Mouse (Mus musculus) embryo, embryonic 11 days (tissue): Measurements from ENCODE around the gene Olfr140.

ENCODE experiments used
- DNase-seq: peaks from one replicate; pipeline ENCODE4 v3.0.0-alpha.2; 2015

Gene Olfr140

GRCm38 (mm10) chr2:90063494-90063893, at the start of gene Olfr140:
Gene Olfr140, minus strand, starts transcription at chr2:90063594.
- no peak for DNase-seq

GRCm38 (mm10) chr2:90070065-90070464, 6.7 kb upstream of the Olfr140 start:
- no peak for DNase-seq

- no peak for DNase-seq
Observed at GRCm38 (mm10) chr2:90035037-90035436, 28.4 kb downstream of the Olfr140 start, which contains the start of gene Olfr1265. Gene Olfr1265, plus strand, starts transcription at chr2:90035337.

GRCm38 (mm10) chr2:90025477-90025876, 37.9 kb downstream of the Olfr140 start, which contains the start of gene Olfr1264:
Gene Olfr1264, minus strand, starts transcription at chr2:90025577.
- DNase-seq, result no peak

- DNase-seq, result no peak
Observed at GRCm38 (mm10) chr2:90011831-90012230, 51.6 kb downstream of the Olfr140 start, which contains the start of gene Olfr1263. Gene Olfr1263, plus strand, starts transcription at chr2:90012131.

GRCm38 (mm10) chr2:89999845-90000244, 63.5 kb downstream of the Olfr140 start, which contains the start of gene Olfr1262:
Gene Olfr1262, plus strand, starts transcription at chr2:90000145.
- no peak for DNase-seq
